Mouse (Mus musculus) small intestine, adult 2 months (tissue): ENCODE results near the gene Rsu1.

ENCODE experiments used
- CTCF ChIP-seq: fragments of 200-500 bp; IDR thresholded peaks from 2 replicates; pipeline ENCODE4 v1.5.1; 2012; ENCODE audit warnings: low read depth, mild to moderate bottlenecking, control low read depth, inconsistent platforms, low read length, moderate library complexity, mixed read lengths; ENCODE audit not compliant: insufficient replicate concordance, insufficient read length; ENCODE audit errors: extremely low read depth
- POLR2A ChIP-seq: fragments of 200-500 bp; IDR thresholded peaks from 2 replicates; pipeline ENCODE4 v1.6.1; 2012; ENCODE audit warnings: low read depth, mild to moderate bottlenecking, control low read depth, inconsistent platforms, low read length, moderate library complexity

DNA sequence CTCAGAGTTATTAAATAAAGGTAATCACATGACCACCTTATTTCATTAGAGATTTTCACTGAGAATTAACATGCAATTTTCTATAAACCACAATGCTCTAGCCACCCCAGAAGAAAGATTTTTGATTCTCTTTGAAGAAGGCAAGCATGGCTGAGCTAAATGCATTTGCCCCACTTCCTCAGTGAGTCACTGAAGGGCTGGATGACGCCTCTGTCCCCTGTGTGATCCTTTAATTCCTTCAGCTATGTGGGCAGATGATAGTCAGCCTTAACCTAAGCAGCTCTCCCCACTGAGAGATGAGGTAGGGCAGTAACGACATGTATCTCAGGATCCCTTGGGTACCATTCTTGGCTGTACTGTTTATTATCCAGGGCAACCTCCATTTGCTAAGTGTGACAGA lies 190.7 kb downstream of the Rsu1 start:
- TF ChIP-seq POLR2A = no peak
- no peak for TF ChIP-seq CTCF
